Mouse (Mus musculus): ENCODE results near the gene BC004004.
A peak's percentile ranks its signal among the peaks of the same experiment; 100 is the strongest.
"Not testable (repeated sequence)": the region's sequence is repeated elsewhere in the genome, so short reads cannot be mapped to it uniquely, and the experiment has no call there.

BC004004 gene

DNA sequence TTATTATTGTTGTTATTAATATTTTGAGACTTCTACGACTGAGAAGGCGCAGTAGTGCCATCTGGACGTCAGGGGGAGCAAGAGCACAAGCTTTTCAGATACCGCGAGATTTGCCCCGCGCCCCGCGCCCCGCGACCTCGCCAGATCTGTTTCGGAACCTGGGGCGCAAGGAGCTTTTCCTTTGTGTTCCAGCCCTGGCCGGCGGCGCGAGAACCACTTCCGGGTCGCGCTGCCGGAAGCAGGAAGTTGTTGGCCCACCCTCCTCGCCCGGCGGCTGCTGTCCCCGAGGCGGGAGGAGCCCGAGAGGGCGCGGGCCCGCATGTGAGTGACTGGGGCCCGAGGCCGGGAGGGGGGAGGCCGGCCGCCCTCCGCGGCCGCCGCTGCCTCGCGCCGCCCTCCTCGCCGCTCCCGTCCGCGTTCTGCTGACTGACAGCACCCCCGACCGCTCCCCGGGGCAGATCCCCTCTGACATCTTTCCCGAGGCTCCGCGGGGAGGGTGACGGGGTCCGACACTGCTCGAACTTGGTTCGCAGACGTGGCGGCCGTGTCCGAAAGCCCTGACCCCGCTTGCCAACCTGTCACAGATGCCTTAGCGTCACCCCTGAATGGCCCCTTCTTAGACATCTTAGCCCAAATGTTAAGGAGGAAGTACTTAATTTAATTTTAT lies at the start of gene BC004004:
TSS of gene BC004004 (plus strand) at position 107 of the 667 bp plus-strand sequence.
- DNase-seq (ENCODE audit: low spot score) = peak; percentile 94

DNA sequence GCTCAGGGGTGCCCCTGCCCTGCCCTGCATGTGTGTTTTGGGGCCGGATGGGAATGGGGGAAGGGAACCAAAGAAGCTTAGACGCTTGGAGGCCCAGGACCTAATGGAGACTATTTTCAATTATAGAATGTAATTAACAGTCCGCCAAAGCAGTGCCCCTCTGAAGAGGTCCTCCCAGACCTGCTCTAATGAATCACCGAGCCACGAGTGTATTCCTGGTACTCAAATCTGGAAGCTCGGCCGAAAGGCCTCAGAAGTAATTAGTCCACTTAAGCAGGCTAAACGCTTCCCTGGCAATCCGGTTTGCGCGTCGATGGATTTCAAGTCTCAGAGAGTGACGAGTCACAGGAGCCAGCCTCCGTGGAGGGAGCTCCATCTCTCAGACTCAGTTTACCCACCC lies 48.0 kb upstream of the BC004004 start:
- DNase-seq (ENCODE audit: low spot score) = no peak

DNA sequence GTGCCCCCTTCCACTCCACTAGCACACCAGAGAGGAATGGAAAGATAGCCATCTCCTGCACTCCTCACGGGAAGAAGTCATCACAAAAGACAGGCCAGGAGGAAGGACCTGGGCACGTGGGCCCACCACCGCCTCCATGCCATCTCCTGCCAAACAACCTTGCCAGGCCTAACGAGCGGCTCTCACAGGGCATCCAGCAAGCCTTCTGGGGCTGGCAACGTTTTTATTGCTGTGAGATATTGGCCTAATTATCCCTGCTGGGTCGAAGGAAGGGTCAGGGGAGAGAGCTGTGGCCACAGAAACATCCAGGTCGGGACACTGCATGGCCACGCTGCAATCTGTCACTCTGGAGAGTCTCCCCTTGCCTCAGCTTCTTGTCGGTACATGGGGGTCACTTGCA lies 37.5 kb upstream of the BC004004 start:
- DNase-seq (ENCODE audit: low spot score) = no peak

DNA sequence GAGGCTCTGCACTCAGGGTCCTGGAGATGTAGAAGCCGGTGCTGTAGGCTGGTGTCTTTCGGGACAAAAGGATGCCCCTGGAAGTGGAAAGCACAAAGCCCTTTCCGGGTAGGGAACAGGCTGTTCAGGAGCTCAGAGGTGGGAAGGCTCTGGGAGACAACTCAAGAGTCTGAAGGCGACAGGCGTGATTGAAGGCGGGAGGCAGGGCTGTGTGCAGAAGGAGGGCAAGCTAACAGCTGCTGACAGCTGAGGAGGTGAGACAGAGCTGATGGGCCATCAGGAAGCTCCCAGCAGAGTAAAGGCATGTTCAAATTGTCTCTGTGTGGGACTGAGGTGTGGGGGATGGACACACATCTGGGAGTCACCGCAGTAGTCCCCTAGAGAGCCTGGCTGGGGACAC lies 32.5 kb upstream of the BC004004 start:
- no peak for DNase-seq (ENCODE audit: low spot score)

DNA sequence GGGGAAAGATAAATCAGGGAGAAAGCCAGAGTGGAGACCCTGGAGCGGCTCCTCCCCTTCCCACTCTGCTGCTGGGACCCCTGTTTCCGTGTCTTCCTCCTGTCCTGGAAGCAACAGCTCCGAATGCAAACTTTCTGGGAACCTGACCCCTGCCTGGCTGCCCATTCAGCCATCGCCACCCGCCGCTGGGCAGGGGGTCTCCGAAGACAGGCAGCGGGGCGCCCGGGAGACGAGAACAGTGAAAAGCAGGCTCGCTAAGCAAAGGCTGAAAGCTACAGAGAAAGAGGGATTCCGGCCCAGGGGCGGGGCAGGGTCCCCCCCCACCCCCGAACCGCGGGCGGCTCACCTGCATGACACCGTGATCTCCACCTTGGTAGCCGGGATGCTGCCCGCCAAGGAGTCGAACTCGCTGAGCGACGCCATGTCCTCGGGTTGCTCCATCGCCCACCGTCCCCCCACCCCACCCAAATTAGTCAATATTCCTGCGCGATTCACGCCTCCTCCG lies 31.3 kb upstream of the BC004004 start:
- DNase-seq (ENCODE audit: low spot score) = no peak

DNA sequence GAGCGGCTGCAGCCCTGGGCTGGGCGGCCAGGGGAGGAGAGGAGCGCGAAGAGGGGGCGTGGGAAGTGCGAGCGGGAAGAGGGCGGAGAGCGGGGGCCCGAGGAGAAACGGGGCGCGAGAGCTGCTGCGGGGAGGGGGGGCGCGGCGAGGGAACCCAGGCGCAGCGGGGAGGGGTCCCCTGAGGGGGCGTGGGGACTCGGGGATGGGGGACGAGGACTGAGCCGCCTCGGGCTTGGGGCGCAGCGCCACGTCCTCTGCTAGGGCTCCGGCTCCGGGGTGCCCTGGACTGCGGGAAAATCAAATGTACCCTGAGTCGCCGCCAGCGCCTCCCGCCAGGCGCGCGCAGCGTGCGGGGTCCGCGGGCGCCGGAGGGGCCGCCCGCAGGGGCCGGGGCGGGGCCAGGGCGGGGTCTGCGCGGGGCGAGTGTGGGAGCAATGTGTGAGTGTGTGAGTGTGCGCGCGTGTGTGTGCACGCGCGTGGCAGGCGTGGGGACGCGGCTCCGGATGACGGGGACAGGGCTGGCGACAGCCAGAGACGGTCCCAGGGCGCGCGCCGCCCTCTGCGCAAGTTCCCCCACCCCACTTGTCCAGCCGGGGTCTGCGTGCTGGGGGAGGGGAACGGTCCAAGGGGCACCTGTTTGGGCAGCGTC lies 30.7 kb upstream of the BC004004 start, which contains the start of gene Cpne5:
TSS of gene Cpne5 (minus strand) at position 396 of the 649 bp plus-strand sequence.
- DNase-seq (ENCODE audit: low spot score) = no peak

DNA sequence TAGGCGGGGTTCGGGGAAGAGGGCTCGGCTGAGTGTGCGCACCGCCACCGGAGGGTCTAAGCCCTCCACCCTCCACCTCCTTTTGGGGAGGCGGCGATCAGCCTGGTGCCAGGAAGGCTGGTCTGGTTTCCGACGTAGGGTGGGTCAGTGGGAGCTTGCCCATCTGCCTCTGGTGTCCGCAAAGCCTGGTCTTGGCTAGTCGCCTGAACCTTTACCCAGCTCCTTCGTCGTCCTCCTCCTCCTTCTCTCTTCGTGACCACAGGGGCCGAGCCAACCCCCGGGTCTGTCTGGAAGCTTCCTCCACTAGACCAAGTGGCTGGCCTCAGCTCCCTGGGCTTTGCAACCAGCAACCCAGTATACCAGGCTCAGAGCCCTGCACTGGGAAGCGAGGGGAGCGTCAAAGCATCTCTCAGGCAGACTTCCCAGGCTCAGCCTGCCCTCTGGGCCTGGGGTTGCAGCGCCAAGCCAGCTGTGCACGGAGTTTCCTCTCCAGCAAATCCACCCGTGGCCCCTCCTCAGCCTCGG lies 30.1 kb upstream of the BC004004 start:
- no peak for DNase-seq (ENCODE audit: low spot score)

DNA sequence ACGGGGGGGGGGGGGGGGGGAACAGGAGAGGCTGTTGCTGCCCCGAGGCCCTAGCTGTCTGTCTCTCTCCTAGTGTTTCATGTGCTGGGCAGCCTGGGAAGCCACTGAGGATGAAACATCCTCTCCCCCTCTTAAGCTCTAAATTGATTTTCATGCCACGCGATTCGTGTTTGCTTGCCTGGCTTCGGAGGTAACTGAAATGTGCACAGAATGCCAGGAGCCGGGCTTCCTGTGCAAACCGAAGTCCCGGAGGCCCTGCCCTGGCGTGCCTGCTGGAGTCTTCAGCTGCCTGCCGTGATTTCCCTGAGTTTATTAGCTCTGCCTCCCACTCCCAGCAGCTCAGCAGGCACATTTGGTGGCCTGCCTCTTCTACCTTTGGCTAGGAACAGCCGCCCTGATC lies 23.7 kb upstream of the BC004004 start:
- DNase-seq (ENCODE audit: low spot score) = no peak

DNA sequence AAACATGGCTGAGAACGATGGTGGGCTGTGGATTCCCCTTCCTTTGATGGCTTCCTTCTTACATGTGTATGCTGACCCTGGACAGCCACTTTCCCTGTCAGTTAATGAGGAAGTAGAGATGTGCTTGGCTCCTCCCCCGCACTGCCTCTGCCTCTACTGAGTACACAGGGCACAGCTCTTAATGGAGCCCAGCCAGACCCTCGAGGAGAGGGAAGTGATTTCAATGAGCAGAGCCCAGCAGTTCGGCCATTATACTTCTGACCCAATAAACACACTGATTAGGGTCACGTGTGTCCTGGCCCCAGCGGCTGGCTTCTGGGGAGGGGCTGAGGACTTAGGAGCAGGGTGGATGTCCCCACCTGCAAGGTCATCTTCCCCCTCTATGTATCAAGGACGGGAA lies 22.9 kb upstream of the BC004004 start:
- DNase-seq (ENCODE audit: low spot score) = no peak

DNA sequence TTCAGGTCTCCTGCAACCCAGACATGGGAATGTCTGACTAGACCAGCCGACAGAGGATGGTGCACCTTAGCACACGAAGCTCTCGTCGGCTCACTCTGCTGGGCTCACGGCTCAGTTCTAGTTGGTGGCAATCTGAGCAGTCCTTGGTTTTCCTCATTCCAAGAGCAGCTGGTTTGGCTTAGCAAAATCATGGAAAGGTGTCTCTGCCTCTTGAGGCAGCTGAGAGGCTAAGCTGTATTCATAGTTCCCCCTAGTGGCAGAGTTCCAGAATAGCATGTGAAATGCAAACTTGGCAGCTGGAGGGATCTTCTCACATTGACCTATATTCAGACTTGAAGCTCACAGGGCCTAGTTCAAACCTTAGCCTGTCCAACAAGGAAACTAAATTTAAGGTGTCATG lies 22.0 kb upstream of the BC004004 start:
- DNase-seq (ENCODE audit: low spot score) = peak; percentile 59

DNA sequence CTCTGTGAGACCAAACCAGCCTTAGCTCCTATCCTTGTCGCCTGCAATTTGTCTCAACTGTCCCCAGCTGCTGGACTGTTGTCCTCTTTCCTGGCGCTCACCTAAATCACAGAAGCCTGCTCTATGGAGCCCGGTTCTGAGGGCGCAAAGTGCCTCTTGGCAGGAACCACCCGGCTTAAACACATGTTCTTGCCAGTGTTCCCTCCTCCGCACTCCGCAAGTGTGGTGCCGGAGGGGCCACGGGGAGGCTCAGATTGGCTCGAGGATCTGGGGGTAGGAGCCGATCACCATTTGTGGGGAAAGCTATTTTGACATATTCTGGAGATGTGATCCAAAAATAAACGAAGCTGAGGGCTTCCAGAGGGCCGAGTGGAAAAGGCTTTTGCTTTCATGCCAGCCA lies 20.7 kb upstream of the BC004004 start:
- no peak for DNase-seq (ENCODE audit: low spot score)

DNA sequence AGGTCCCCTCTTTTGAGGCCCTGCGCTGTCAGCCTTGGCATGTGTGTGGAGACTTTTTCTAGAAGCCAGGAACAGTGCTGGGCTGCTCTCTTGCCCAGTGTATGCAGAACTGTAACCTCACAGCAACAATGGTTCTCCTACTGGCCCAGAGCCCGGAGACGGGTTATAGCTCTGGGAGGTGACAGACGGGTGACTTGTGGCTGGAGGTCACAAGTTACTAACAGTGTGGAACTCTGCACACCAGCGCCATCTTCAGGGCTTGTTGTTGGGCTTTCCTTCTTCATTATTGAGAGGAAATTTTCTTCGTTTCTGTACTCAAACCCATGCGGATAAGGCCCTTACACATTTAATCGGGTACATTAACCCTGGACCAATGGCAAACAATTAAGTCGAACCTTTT lies 19.1 kb upstream of the BC004004 start:
- no peak for DNase-seq (ENCODE audit: low spot score)

DNA sequence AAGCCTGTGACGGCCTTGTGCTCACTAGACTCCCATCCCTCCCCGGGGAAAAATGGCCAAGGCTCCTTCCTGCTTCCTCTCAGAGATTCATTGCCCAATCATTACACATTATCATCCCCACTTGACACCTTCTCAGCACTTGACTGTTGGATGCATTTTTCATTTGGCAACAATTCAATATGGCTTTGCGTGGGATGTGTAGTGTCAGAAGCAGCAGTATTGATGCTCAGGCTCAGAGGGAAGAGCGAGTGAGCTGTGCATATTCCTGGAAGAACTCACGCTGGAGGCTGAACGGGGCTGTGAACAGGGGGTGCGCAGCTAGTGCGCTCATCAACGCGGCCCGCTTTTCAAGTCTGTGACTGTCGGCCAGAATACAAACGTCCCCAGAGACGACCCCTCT lies 17.6 kb upstream of the BC004004 start:
- DNase-seq (ENCODE audit: low spot score) = not testable (repeated sequence)

DNA sequence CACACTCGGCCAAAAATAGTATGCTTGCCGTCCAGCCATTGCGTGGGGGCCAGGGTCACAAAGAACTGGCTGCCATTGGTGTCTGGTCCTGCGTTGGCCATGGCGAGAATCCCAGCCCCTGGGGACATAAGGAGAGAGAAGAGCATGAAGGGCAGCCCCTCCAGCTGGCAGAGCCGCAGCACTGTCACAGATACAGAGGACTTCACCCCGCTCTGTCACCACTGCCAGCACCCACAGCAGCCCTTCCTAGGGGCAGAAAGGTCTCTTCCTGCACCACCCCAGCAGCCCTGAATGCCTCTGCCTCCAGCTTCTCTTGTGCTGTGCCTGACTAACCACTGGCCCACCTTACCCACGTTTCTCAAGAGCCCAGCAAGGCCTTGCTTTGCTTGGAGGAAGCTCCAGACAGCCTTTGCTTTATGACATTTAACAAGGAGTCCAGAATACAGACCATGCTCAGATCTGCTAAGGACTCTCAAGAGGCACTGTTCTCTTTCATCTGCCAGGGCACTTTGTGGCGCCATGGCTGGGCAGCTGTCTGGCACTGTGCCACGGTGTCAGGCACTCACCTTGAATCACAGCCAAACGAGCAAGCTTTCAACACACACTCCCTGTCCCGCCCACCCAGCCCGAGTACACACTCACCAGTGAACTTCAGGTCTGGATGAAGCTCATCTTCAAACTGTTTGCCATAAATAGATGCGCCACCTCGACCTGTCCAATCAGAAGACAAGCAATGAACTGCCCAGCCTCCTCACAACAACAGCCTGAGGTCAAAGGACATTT lies 16.8 kb upstream of the BC004004 start:
- no peak for DNase-seq (ENCODE audit: low spot score)

DNA sequence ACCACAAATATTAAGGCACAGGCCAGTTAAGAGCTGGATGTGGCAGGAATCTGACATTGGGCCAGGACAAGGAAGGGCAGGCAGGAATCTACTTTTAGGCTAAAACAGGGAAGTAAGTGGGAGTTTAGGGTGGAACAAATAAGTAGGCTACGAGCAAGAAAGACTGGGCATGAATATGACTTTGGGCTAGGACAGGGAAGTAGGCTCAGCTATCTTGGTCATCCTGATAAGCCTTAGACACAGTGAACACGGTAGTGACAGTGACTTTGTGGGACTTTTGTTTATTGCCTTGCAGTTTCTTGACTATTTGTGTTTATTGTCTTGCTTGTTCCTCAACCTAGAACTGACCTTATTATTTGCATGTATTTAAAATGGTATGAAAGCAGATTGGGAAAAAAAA lies 15.4 kb upstream of the BC004004 start:
- DNase-seq (ENCODE audit: low spot score) = no peak

DNA sequence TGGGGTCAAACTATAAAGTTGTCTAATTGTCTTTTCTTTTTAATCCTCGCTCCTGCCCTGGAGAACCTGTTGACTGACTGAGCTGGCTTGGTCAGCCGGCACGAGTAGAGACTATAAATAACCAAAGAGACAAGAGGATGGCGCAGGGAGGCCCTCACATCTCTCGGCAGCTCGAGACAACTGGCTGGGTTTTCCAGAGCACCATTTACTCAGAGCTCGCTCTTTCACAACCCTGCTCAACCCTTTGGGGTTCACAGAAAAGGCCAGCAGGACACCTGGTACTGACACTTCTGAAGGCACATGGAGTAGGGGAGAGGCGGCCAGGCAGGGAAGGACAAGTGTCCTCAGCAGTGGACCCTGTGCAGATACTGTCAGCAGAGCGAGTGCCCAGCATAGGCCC lies 14.9 kb upstream of the BC004004 start:
- DNase-seq (ENCODE audit: low spot score) = no peak

DNA sequence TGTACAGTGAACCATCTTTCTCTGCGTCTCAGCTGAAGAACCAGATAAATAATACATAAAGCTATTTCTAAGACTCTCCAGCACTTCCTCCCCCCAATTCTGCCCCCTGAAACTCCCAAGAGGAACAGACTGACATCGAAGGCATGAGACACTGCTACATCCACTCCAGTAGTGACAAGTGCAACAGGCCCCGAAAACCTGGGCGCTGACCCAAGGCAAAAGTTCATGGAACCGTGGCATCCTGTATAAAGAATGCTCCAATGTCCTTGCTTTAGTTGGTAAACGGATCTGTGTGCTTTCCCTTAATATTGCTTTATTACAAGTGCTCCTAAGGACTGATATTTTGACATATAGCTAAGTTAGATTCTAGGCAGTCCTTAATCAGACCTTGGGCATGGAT lies 13.8 kb upstream of the BC004004 start:
- DNase-seq (ENCODE audit: low spot score) = not testable (repeated sequence)

DNA sequence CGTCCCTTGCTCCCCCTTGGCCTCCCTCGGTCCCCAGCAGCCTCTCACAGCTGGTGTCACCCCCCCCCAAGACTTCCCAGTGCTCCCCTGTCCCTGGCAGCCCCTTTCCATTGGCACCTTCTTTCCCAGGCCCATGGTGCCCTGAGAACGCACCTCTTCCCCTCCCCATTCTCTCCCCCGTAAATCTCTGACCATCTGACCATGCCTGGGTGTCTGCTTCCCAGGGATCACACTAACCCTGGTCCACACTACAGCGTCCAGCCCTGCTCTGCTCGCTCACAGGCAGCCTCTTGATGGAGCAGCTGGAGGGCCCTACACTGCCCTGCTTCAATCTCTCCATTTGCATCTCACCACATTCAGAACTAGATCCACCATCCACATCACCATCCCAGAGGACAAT lies 12.1 kb upstream of the BC004004 start:
- DNase-seq (ENCODE audit: low spot score) = no peak

DNA sequence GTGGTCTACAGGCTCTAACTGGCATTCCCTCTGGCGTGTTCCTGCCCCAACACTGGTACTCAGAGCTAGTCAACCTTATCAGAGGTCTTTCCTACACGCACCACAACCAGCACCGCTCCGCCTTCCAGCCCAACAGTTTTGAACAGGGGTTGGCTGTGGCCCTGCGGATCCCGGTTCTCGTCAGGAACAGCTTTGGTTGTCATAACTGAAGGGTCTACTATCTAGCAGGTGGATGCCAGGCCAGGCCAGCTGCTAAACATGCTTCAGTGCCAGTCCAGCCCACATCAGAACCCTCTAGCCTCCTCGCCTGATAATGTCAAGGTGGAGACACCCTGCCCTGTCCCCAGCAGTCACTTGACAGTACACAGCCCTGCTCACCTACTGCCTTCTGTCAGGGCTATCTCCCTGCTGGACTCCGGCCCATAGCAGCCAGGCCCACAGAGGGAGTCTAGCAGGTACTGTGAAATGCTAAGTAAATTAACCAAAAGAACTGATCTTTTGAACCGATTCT lies 11.5 kb upstream of the BC004004 start:
- no peak for DNase-seq (ENCODE audit: low spot score)

DNA sequence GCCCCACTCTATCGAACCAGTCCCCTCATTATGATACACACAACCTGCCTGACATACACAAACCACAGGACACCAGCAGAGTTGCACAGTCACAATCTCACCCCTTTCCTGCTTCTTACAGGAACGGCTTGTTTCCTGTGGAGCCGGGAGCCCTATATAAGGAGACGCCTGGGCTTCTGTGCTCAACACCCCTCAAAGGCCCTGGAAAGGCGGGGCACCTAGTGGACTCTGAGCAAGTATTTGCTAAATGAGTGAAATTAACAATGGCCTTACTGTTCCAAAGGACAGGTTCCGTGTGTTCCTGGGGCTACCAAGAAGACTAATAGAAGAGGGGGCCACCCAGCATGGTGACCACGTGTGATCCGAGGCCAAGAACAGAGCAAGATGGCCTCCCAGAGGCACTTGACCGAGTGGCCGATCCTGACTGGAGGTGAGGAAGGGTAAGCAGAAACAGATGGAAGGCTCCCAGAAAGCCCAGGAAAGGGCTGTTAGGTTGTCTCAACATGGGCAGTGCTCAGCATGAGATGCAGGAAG lies 10.5 kb upstream of the BC004004 start:
- DNase-seq (ENCODE audit: low spot score) = no peak

DNA sequence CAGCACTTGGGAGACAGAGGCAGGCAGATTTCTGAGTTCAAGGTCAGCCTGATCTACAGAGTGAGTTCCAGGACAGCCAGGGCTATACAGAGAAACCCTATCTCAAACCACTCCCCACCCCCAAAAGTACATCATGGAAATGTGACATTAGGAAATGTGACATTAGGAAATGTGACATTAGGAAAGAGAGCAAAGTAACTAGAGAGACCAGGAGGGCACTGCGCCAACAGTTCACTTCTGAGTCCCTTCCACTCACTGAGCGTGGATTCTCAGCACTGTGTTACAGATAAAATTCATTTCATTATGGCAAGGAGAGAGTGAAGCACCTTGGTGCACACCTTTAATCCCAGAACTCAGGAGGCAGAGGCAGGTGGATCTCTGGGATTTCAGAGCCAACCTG lies 9.7 kb upstream of the BC004004 start:
- no peak for DNase-seq (ENCODE audit: low spot score)

DNA sequence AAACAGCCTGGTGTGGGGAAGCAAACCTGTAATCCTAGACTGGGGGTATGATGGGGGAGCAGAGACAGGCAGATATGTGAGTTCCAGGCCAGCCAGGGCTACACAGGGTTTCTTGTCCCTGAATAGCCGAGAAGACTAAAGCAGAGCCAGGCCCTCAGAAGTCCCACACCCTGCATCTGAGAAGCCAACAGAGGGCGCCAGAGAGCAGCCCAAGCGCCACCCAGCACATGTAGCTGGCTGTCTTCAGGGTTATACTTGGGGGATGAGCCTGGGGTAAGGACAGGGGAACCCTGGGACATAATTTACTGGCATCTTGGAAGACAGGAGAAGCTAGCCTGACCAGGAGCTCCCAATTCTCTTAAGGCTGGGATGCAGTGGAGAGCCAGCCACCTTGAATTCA lies 9.1 kb upstream of the BC004004 start:
- peak; percentile 82 for DNase-seq (ENCODE audit: low spot score)

Measured in c-Kit-positive CD71-positive TER-119-positive erythroid progenitor cells, embryonic 14.5 days (primary cell).